Mouse (Mus musculus): Measurements from ENCODE around the gene Dip2b.

Dip2b gene

DNA sequence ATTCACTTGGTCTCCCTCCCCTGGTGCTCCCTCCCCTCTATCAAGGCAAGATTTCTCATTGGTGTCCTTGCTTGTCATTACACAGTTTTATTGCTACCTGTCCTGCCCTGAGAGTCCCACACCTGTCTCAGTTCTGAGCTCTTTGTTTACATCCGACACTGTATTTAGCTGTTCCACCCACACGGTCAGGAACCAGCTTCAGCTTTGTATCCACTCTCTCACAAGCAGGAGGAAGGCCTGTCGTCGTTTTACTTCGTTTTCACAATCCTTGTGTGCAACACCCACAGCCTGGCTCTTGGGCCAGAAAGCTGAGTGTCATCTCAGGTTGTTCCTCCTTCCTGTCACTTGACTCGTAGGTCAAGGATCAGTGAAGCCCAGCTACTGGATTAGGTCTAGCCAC lies 45.4 kb downstream of the Dip2b start:
- no peak for DNase-seq (ENCODE audit: low read depth, low spot score)

DNA sequence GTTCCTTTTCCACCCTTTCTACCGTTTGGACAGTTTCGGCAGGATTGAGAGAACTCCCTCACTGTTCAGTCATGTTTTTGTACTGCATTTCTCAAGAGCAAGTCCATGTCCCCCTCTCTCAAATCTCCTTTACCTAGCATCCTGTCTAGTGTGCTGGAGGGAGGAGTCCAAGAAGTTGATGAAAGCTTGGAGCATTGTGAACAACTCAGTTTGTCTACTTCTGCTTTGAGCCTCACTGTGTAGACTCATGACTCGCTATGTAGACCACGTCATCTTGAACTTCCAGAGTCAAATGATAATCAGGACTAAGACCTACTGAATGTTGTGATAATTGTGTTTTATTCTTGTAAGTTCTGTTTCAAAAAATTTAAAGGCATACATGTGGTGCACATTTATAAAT lies 46.4 kb downstream of the Dip2b start:
- no peak for DNase-seq (ENCODE audit: low read depth, low spot score)

DNA sequence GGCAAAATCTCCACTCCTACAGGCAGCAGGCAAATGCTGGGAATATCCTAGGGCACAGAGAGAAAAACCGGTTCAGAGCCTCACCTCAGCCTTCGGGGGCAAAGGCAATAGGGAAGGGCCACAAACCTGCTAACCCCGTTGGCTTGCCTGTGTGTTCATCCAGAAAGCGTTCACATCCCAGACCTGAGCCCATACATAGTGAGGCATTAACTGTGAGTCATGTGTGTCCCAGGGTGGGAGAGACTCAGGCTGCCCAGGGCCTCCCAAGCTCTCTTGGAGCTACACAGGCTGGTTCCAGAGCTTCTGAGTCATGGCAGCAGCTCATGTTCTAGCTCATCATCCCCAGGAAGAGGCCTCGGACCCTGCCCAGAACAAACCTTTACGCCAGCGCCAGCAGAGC lies 49.6 kb downstream of the Dip2b start:
- DNase-seq (ENCODE audit: low read depth, low spot score) = no peak

DNA sequence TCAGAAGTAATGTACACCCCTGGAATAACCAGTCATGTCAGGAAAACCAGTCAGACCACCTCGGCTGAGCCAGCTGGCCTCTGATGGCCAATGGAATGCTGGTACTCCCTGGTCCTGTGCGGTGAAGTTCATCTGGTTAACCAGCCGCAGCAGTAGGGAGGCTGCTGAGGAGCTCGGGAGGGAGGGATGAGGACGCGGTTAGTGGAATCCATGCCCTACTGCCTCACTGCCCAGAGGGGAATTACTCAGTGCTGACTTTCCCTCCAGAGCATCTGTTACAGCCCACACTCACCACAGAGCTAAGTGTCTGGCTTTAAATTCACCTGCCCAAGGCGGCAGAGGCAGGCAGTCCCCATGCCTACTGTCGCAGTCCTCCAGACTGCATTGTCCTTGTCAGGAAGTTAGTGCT lies 51.2 kb downstream of the Dip2b start:
- no peak for DNase-seq (ENCODE audit: low read depth, low spot score)

DNA sequence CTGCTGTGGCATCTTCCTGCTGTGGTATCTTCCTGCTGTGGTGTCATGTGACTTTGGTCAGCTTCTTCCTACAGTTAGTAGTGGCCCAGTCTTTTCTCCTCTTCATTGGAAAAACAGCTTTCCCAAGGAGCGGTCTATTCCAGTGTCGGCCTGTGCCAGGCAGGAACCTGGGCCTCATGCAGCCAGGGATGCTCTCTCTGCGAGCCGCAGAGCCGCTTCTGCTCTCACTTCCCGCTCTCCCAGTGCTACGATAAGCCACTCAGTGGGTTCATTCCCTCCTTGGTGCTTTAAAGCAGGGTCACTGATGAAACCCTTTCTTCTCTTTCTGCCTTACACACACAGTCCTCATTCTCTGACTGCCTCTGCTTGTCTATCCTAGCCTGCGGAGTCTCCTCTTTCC lies 53.4 kb downstream of the Dip2b start:
- DNase-seq (ENCODE audit: low read depth, low spot score) = no peak

DNA sequence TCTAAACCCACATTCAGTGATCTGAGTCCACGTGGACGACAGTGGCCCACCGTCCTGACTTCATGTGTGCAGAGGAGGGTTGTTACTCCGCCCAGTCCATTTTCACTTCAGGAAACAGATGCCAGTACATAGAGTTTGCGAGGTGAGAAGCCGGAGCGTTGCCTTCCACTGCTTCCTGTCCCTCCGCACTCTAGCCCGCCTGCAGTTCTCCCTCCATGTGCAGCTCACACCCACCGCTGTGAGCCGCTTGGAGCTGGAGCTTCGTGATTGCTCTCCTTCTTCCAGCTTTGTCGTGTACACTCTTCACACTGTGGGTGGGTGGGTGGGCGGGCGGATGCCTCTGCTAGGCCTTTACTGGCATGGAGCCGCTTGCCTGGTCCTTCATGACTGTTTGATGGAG lies 53.8 kb downstream of the Dip2b start:
- DNase-seq (ENCODE audit: low read depth, low spot score) = peak; percentile 80

DNA sequence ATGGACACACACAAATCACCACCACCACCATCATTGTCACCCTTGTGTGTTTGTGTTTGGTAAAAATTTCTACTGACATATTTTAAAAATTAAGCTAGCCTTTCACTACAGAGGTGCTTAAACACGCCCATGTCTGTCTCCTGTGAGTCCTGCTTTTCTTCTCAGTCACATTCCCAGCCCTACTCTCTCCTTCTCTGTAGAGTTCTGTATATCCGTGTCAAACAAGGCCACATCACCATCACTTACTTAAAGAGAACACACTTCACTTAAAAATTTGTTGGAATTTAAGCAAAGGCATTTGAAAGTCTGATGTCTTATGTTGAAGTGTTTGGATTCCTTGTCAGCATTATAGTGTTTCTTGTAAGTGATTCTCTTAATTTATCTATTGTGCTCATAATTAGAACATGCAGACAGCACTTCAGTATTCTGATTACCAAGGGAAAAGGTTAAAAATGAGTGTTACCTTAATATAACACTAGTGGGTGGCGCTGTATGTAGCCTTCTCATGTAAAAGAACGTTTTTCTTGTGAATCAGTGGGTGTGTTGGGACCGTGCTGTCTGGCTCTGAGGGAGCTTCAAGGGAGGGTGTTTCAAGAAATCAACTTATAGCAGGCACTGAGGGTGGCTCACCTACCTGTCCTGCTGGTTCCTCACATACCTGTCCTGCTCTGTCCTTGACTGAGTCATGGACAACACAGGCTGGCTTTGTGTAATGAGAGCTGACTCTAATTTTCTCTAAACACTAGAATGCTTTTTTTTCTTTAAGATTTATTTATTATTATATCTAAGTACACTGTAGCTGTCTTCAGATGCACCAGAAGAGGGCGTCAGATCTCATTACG lies 58.3 kb downstream of the Dip2b start:
- DNase-seq (ENCODE audit: low read depth, low spot score) = no peak

DNA sequence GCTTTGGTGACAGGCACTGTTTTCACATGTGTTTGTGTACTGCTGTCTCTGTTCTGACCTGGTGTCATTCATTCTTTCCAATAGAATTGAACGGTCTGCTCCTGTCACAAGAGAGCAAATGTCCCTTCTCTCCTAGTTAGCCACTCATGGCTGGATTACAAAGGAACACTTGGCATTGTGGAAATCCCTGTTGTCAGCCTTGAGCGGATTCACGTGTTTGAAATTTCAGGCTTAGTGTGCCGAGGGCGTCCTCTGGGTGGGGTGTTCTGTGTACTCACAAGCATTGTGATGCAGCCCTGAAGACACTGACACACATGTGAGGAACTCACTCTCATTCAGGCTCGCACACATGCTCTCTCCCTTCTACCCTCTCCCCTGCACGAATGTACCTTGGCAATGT lies 61.9 kb downstream of the Dip2b start:
- DNase-seq (ENCODE audit: low read depth, low spot score) = no peak

DNA sequence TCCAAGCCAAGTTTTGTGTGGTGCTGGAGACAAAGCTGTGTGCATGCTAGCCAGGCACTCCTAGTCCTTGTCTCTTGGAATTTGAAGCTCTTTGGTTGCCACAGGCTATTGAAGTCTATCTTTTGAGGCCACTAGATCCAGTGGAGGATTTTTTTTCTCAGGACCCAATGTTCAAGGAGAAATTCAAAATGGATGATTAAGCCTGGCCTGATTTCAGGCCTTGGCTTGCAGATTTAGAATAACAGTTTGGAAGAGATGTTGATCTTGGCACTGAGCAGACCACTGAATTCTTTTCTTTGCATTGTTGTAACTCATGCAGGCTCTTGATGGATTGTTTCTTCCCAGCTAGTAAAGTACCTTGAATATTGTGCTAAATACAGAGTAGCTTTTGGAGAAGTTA lies 62.7 kb downstream of the Dip2b start:
- DNase-seq (ENCODE audit: low read depth, low spot score) = no peak

DNA sequence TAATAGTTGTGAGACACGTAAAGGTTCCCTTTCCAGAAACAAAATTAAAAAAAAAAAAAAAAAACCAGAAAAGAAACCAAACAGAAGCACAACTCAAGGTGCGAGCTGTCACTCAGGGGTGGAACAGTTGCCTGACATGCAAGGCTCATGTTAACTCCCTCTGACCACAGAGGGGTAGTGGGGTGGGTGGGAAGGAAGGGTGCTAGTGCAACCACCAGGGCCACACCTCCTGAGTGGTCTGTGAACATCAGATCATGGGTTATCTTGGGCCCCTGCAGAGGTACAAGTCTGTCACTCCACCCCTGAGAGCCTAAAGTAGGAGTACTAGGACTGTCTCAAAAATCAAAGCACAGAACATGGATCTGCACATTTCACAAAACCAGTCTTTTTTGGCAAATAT lies 65.7 kb downstream of the Dip2b start:
- no peak for DNase-seq (ENCODE audit: low read depth, low spot score)

DNA sequence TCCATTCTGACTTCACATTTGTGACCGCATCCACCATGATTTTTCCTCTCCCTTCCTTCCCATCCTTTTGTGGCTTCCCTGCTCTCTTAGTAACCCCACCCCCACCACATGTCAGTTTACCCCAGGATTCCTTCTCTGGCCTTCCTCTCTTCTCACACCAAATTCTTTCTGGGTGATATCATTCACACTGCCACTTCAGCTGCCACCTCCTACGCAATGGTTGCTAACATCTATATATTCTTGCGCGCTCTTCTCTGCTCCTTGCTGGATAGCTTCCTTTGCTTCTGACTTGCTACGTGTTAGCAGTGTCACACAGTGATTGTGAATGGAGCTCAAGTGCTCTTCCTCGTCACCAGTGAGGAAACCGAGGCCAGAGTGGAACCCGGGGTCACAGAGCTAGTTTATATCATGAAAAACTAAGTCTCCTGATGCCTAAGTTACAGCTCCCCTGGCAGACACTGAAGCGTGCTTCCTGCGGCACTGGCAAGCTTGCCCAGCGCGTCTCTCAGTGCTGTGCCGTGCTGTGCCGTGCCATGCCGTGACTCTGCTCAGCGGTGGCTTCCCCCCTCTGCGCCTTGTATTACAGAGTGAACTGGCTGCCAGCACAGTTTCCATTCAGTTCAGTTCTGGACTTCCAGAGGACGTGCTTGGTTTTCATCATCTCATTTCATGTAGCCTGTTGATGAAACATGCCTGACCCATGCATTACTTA lies 69.8 kb downstream of the Dip2b start:
- peak; percentile 61 for DNase-seq (ENCODE audit: low read depth, low spot score)

DNA sequence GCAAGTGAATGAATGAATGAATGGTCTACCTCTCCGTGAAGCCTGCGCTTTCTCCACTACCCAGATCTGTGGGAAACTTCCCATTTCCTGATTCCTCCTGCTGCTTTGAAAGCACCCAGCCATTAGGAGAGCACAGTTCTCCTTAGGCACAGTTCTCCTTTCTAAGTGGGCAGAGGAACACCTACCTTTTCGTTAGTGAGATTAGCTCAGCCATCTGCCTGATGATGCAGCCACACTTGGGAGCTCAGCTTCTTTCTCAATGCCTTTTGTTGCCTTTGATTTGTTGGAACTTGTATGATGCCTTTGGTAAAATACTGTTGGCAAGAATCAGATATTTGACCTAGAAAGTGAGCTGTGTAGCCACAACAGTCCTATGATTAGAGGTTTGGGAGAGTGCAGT lies 71.5 kb downstream of the Dip2b start:
- peak; percentile 69 for DNase-seq (ENCODE audit: low read depth, low spot score)

DNA sequence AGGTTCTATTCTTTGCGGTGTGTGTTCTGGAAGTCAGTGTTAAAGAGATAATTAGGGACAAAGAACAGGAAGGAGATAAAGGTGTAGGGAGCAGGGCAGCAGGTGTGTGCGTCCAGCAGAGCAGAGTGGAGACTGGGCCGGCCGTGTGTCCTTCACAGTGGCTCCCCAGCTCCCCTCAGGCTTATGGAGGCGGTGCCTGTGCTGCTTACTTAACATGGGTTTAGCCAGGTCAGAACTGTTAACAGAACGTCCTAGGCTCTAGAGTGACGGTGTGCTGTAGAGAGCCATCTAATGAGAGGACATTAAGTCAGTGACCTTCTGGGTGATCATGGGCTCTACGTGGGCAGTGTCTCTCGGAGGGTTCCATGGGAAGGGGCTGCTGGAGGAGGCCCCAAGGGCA lies 73.4 kb downstream of the Dip2b start:
- DNase-seq (ENCODE audit: low read depth, low spot score) = no peak

DNA sequence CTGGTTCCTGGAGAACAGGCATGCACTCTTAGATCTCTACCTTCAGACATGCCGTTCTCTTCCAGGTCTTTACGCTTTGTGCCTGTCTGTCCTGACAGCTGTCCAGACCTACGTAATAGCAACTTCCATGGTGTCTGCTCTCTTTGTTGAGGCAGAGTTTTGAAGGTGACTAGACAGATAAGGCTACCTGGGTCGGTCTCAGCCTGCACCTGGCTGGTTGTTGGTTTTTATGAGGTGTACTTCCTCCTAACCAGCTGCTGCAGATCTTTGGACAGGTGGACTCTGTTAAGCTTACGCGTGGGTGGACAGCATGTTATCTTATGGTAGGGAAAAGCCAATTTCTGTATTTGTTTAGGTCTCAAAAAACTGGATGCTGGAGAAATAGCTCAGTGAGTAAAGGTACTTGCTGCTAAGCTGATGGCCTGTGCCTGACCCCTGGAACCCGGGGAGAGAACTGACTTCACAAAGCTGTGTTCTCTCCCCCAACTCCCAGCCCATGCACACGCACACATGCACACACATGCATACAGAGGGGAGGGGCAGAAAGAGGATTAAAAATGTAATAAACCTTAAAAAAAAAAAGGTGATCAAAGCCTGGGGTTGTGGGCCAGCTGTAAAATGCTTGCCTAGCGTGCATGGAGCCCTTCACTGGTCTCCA lies 74.0 kb downstream of the Dip2b start:
- DNase-seq (ENCODE audit: low read depth, low spot score) = no peak

DNA sequence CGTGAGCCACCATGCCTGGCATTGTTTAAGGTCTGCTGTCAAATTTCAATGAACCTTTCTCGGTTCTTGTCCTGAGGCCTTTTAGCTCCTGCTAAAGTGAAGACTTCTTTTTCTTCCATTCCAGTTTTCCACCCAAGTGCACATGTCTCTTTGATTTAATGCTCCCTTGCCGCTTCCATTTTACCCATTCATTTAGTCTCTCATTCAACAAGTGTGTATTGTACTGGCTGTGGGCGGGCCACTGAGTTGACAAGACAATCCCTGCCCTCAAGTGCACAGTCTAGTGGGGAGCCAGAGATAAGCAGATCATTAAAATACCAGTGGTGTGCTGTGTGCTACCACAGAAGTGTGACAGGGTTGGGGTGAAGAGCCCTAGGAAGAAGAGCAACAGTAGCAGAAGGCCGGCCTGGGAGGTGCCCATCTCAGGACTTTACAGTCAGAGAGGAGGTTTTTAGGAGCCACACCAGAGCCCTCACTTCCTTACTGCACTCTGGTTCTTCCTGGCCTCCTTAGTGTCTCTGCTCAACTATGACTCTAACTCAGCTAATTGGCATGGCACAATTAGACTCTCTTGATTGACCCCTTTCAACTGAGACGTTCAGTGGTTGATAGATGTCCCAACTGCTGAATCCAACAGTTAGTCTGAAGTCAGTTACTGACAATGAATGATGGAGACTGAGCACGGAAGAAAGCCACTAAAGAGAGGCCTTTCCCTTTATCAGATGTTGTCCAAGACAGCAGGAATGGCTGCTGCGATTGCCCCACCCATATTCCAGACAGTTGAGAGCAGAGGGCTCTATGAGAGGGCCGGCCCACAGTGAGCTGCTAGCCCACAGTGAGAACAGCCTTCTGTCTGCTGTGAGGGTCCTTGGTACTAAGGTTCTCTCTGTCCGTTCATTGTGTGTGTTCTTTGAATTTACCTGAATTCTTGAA lies 75.1 kb downstream of the Dip2b start:
- no peak for DNase-seq (ENCODE audit: low read depth, low spot score)

DNA sequence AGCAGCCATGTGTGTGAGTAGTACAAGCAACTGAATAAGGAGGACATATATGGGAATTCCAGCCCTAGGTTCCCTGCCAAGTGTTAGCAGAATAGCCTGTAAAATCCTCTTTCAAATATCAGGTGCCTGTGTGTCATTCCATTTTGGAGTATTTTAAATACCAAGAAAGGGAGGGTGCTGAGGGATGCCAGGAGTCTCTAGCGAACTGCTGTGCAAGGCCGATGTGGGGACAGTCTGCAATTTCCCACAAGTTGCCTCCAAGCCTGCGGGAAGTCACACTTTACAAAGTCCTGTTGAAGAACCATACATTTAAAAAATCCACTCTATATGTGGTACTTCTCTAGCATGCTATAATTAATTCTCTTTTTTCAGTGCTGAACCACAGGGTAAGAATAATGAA lies 77.0 kb downstream of the Dip2b start:
- DNase-seq (ENCODE audit: low read depth, low spot score) = no peak

DNA sequence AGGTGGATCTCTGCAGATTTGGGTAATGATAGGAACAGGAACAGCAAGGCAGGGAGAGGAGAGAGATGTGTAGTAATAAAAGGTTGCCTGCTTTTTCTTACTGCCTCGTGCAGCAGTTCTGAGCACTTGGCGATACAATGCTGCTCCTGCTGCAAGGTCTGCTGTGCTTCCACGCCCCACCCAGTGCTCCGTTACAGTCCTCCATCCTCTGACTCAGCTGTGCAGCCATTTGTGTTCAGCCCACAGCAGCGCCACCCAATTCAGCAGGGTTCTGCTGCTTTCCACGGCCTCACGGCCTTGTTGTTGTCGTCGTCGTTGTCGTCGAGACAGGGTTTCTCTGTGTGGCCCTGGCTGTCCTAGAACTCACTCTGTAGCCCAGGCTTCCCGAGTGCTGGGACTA lies 77.9 kb downstream of the Dip2b start:
- no peak for DNase-seq (ENCODE audit: low read depth, low spot score)

DNA sequence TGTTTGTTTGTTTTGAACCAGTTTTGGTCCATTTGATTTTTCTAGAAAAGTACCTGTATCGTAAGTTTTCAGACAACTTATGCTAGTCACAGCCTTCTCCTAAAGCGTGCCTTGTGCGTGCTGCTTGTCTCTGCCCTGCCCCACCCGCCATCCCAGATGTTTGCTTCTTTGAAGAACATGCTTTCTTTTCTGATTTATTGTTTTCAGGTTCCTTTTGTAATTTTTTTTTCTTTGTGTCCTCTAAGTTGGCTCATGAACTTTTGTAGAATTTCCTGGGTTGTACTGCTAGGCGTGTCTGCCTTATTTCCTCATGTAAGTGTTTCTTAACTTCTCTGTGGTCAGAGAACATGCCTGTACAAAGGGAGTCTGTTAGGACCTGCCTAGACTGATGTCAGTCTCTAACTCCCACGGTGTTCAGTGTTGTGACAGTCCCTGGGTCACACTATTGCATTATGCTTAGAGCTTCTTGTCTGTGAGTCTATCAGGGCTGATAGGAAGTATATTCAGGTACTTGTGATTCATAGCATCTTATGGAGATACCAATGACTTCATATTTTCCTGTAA lies 80.8 kb downstream of the Dip2b start:
- no peak for DNase-seq (ENCODE audit: low read depth, low spot score)

DNA sequence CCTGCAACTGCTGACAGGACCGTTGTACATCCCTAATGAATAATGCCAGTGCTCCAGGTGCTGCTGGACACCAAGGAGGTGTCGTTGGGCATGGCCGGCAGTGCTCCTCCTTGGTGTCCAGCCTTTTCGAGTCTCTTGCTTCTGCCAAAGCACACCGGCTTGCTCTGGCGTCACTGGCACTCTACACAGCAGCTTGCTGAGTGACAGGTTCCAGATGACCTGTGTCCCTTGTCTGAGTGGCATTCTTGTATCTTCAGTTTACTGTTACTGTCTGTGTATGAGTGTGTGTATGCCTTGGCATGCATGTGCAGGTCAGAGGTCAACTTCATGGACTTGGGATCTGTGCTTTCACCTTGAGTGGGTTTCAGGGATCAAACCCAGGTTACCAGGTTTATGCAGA lies 83.0 kb downstream of the Dip2b start:
- DNase-seq (ENCODE audit: low read depth, low spot score) = no peak

DNA sequence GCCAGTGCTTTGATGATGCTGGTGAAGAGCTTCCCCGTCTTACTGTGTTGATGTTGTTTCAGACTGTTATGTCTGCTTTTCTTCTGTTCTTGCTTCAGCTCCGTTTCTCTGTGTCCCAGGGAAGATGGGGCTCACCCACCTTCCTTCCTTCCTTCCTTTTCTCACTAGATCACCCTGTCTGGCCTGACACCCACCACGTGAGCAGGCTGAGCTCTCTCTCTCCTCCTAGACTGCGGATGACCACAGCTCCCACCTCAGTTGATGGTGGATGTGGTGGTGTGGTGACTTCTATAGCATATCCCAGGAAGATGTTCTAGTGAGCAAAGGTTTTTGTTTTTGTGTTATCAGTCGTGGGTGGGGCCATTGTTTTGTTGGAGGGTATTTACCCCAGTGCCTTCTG lies 85.4 kb downstream of the Dip2b start:
- no peak for DNase-seq (ENCODE audit: low read depth, low spot score)

DNA sequence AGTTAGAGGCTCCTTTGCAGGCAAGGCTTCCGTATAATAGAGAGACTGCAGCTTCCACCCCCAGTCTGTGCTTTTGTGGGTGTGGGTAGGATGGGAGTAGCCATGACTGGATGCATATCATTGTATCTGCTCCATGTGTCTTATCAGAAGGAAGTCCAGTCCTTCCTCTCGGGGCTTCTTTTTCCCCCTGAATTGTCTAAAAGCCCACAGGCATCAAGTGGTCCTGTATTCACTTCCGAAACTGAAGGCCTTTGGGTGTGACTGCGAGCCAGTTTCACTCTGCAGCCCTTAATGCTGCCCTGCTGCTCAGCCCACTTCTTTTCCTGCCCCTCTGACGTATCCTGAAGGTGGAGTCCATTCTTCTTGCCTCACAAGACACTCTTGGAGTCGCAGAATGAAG lies 86.8 kb downstream of the Dip2b start:
- DNase-seq (ENCODE audit: low read depth, low spot score) = no peak
